23 mouse cellular contexts compared by ENCODE assay signal in genomic region chr7:66128857-66129256, GRCm38 (mm10). TPM values are rescaled to one million over a fixed set of nuclear protein-coding genes. Genes with fewer than 3 reads are reported as not detected.
A peak's percentile ranks its signal among the peaks of the same experiment; 100 is the strongest.
DNase-seq lines count a peak whose midpoint lies in the region; ATAC-seq and TF ChIP-seq lines count a peak whose summit lies in the region.
"Had no signal": no experiment of that assay in that cellular context is flagged by ENCODE, and none has a peak within 500 bp of the region (broad histone marks: within the 10 kb centered on the region; RNA-seq: fewer than 3 reads in every experiment).

No protein-coding gene starts in this region.

- WGBS in heart, embryonic 13.5 days, result 17% methylated on average over 3 of the region's 3 CpGs
- WGBS in heart, embryonic 16.5 days, result 22% methylated on average over 3 of the region's 3 CpGs
- WGBS in kidney, embryonic 16.5 days, result 54% methylated on average over 3 of the region's 3 CpGs

- no peak overlapping the region for H3K4me2 ChIP-seq in heart, embryonic 13.5 days
- H3K4me2 ChIP-seq in heart, embryonic 16.5 days (ENCODE audit: low read depth, low read length), result no peak overlapping the region
- no peak overlapping the region for H3K4me2 ChIP-seq in kidney, embryonic 16.5 days (replicated peaks; ENCODE audit: low read depth, low read length)
- H3K4me2 ChIP-seq: embryonic facial prominence, embryonic 13.5 days; hindbrain, embryonic 12.5 days; kidney, embryonic 15.5 days; limb, embryonic 12.5 days; liver, embryonic 11.5 days had no signal

- peaks cover 43% of the 10 kb centered on the region for H3K4me1 ChIP-seq in heart, embryonic 13.5 days
- H3K4me1 ChIP-seq in heart, embryonic 16.5 days (ENCODE audit: control insufficient read depth, insufficient read depth, low read length), result peaks cover 22% of the 10 kb centered on the region
- H3K4me1 ChIP-seq in kidney, embryonic 16.5 days (ENCODE audit: insufficient read depth, low read length), result peaks cover 11% of the 10 kb centered on the region

- no peak overlapping the region for H3K27ac ChIP-seq in gastrocnemius, adult 2 months
- peak overlapping the region; percentile 57 for H3K27ac ChIP-seq in heart, embryonic 13.5 days (replicated peaks)
- H3K27ac ChIP-seq in heart, embryonic 16.5 days (ENCODE audit: low read length), result no peak overlapping the region
- H3K27ac ChIP-seq in kidney, embryonic 16.5 days (ENCODE audit: low read length), result no peak overlapping the region
- H3K27ac ChIP-seq: embryonic facial prominence, embryonic 13.5 days; hindbrain, embryonic 12.5 days; kidney, embryonic 15.5 days; limb, embryonic 12.5 days had no signal

- no peak overlapping the region for H3K4me3 ChIP-seq in gastrocnemius, adult 2 months
- H3K4me3 ChIP-seq in heart, embryonic 13.5 days, result no peak overlapping the region
- H3K4me3 ChIP-seq in heart, embryonic 16.5 days (ENCODE audit: low read length), result no peak overlapping the region
- no peak overlapping the region for H3K4me3 ChIP-seq in kidney, embryonic 16.5 days (ENCODE audit: low read length)
- H3K4me3 ChIP-seq: embryonic facial prominence, embryonic 13.5 days; erythroblast, embryonic 14.5 days; hindbrain, embryonic 12.5 days; kidney, embryonic 15.5 days; limb, embryonic 12.5 days had no signal

- ATAC-seq in heart, embryonic 13.5 days (ENCODE audit: extremely low read depth, insufficient number of reproducible peaks, low FRiP score, low TSS enrichment), result no peak; the same call in 1 of the 2 replicates
- peak; percentile 67; the same call in 1 of the 2 replicates for ATAC-seq in heart, embryonic 16.5 days (replicated peaks; ENCODE audit: extremely low read depth, insufficient read depth, low FRiP score)
- no peak for ATAC-seq in kidney, embryonic 16.5 days (ENCODE audit: low FRiP score, low TSS enrichment)
- ATAC-seq: intestine, postnatal 0 days; liver, postnatal 0 days had no signal

- H3K9me3 ChIP-seq in heart, embryonic 13.5 days, result no peaks in the 10 kb centered on the region
- H3K9me3 ChIP-seq in heart, embryonic 16.5 days (replicated peaks; ENCODE audit: control insufficient read depth, low read length), result 0 out of 2 replicates have a peak, but pooled peaks cover 2% of the 10 kb centered on the region
- no peaks in the 10 kb centered on the region for H3K9me3 ChIP-seq in kidney, embryonic 16.5 days (ENCODE audit: low read length)
- H3K9me3 ChIP-seq: embryonic facial prominence, embryonic 13.5 days; kidney, embryonic 15.5 days; limb, embryonic 12.5 days had no signal

- H3K27me3 ChIP-seq in heart, embryonic 13.5 days (replicated peaks), result no peaks in the 10 kb centered on the region
- H3K27me3 ChIP-seq in heart, embryonic 16.5 days (ENCODE audit: control insufficient read depth, insufficient read depth, low read length), result no peaks in the 10 kb centered on the region
- H3K27me3 ChIP-seq in kidney, embryonic 16.5 days (ENCODE audit: insufficient read depth, low read length), result no peaks in the 10 kb centered on the region
- H3K27me3 ChIP-seq: embryonic facial prominence, embryonic 13.5 days; hindbrain, embryonic 12.5 days; kidney, embryonic 15.5 days; limb, embryonic 12.5 days had no signal

- no peak overlapping the region for H3K9ac ChIP-seq in heart, embryonic 13.5 days
- H3K9ac ChIP-seq in heart, embryonic 16.5 days (ENCODE audit: low read length), result no peak overlapping the region
- no peak overlapping the region for H3K9ac ChIP-seq in kidney, embryonic 16.5 days (replicated peaks; ENCODE audit: low read length)
- H3K9ac ChIP-seq: embryonic facial prominence, embryonic 13.5 days; hindbrain, embryonic 12.5 days; kidney, embryonic 15.5 days; limb, embryonic 12.5 days; liver, postnatal 0 days had no signal

- intact Hi-C loops in gastrocnemius, adult 2 months (cut with DNase I), result no loop called here
- intact Hi-C loops in heart, postnatal 36 days (cut with DNase I), result no loop called here

- TF ChIP-seq CTCF in gastrocnemius, adult 2 months (IDR thresholded peaks at IDR 0.05), result no peak

- peaks cover 45% of the 10 kb centered on the region for H3K36me3 ChIP-seq in heart, embryonic 13.5 days
- peaks cover 22% of the 10 kb centered on the region for H3K36me3 ChIP-seq in heart, embryonic 16.5 days (ENCODE audit: control insufficient read depth, insufficient read depth)
- H3K36me3 ChIP-seq in kidney, embryonic 16.5 days (ENCODE audit: insufficient read depth, low read length), result peaks cover 25% of the 10 kb centered on the region

- peak; percentile 33 for DNase-seq in gastrocnemius, adult 2 months
- DNase-seq in gastrocnemius, postnatal 10 days, result no peak
- no peak for DNase-seq in heart, postnatal 36 days
- peak; percentile 89 for DNase-seq in Muller cell, postnatal 12 days (ENCODE audit: inconsistent ontology term)
- DNase-seq in lung, adult 18-20 months, result no peak
- DNase-seq: adrenal gland, postnatal 14 days; cerebellum, adult 8-10 months; cerebellum, postnatal 36 days; kidney, postnatal 4 days; liver, postnatal 0 days; lung, postnatal 36 days; right cerebral cortex, postnatal 14 days; spleen, adult 18-20 months had no signal

RNA-seq across cellular contexts. Expression of gene Chsy1, which starts 19.5 kb away (rescaled TPM):
- total RNA-seq in gastrocnemius, adult 2 months (2021), result 1 to 10 TPM; 4.1 to 4.2 TPM
- 10 to 100 TPM; 12.1 to 19.0 TPM for total RNA-seq in gastrocnemius, postnatal 10 days (2021)
- polyA plus RNA-seq in heart, embryonic 13.5 days (2015; fragmentation: Nextera tagmentation; extraction: Ambion mirVana), result 11.7 and 13.2 TPM in 2 replicates
- total RNA-seq in heart, postnatal 36 days (2021), result 10 to 100 TPM; 12.2 to 16.0 TPM
- polyA plus RNA-seq in heart, embryonic 16.5 days (2015; fragmentation: Nextera tagmentation; extraction: Ambion mirVana), result 10.8 and 11.5 TPM in 2 replicates
- polyA plus RNA-seq in kidney, embryonic 16.5 days (2015; fragmentation: Nextera tagmentation; extraction: Ambion mirVana), result 13.4 and 13.9 TPM in 2 replicates

RNA-seq across cellular contexts. Expression of gene Selenos, which starts 49.4 kb away (rescaled TPM):
- 10 to 100 TPM; 26.5 to 35.1 TPM for total RNA-seq in gastrocnemius, adult 2 months (2021)
- total RNA-seq in gastrocnemius, postnatal 10 days (2021), result 10 to 100 TPM; 31.4 to 31.7 TPM
- polyA plus RNA-seq in heart, embryonic 13.5 days (2015; fragmentation: Nextera tagmentation; extraction: Ambion mirVana), result 66.1 and 74.9 TPM in 2 replicates
- 10 to 100 TPM; 35.3 to 37.2 TPM for total RNA-seq in heart, postnatal 36 days (2021)
- 67.0 and 75.8 TPM in 2 replicates for polyA plus RNA-seq in heart, embryonic 16.5 days (2015; fragmentation: Nextera tagmentation; extraction: Ambion mirVana)
- 111 and 125 TPM in 2 replicates for polyA plus RNA-seq in kidney, embryonic 16.5 days (2015; fragmentation: Nextera tagmentation; extraction: Ambion mirVana)

Comparison
In these comparisons a context has a peak if more than half of its experiments do, and no peak if none do; other contexts are left out.
1. DNase-seq: peak in gastrocnemius, adult 2 months (single experiment) and Muller cell, postnatal 12 days (single experiment); none in gastrocnemius, postnatal 10 days (single experiment), heart, postnatal 36 days (0 of 2) and lung, adult 18-20 months (0 of 2).